ENCODE assay signal across 8 mouse cellular contexts in the genomic region with DNA sequence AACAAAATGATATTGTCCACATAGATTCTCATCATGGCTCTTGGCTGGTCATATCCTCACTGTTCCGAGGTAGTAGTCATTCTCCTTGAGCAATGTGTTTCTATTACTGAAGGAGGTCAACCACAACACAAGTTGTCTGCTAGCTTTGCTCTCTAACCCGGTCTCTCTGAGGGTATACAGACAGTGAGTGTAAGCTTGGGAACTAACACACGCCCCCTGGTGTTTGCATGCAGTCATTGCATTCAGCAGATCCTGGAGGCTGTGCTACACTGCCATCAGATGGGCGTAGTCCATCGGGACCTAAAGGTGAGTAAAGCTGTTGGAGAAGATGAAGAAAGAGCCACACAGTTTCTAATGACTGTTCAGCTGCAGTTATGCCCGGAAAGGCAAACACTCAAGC.
DNase-seq lines count a peak whose midpoint lies in the region; ATAC-seq and TF ChIP-seq lines count a peak whose summit lies in the region.

No protein-coding gene starts in this region.

- DNase-seq in G1E (ENCODE audit: low spot score), result no peak
- peak; percentile 86 to 87 for DNase-seq in cerebellum, adult 18-20 months
- peak; percentile 73 for DNase-seq in forebrain, postnatal 0 days
- peak; percentile 52 to 69 for DNase-seq in layer of hippocampus, adult 8-10 months (ENCODE audit: low spot score in 2 of 2)
- DNase-seq in lung, embryonic 14.5 days, result peak; percentile 89
- DNase-seq in ovary, postnatal 10 days (ENCODE audit: low spot score), result peak; percentile 27
- DNase-seq in thymus, postnatal 0 days (ENCODE audit: low spot score), result peak; percentile 87

- H3K4me2 ChIP-seq in forebrain, postnatal 0 days (ENCODE audit: low read depth), result no peak overlapping the region
- no peak overlapping the region for H3K4me2 ChIP-seq in lung, embryonic 14.5 days

- TF ChIP-seq CTCF in G1E (IDR thresholded peaks at IDR 0.05; ENCODE audit: low read depth, low read length), result peak; percentile 54
- TF ChIP-seq CTCF in forebrain, postnatal 0 days (IDR thresholded peaks at IDR 0.05; ENCODE audit: low read depth), result peak; percentile 86
- peak; percentile 96 for TF ChIP-seq CTCF in lung, embryonic 14.5 days (IDR thresholded peaks at IDR 0.05; ENCODE audit: low read depth)

- 0 out of 2 replicates have a peak, but pooled peaks cover 2% of the 10 kb centered on the region for H3K9me3 ChIP-seq in G1E (replicated peaks)
- no peaks in the 10 kb centered on the region for H3K9me3 ChIP-seq in forebrain, postnatal 0 days (ENCODE audit: low read length)
- no peaks in the 10 kb centered on the region for H3K9me3 ChIP-seq in lung, embryonic 14.5 days (ENCODE audit: low read depth, low read length)

- no peak overlapping the region for H3K4me3 ChIP-seq in G1E (ENCODE audit: low read depth, low read length)
- no peak overlapping the region for H3K4me3 ChIP-seq in forebrain, postnatal 0 days (ENCODE audit: low read depth, low read length)
- H3K4me3 ChIP-seq in lung, embryonic 14.5 days (ENCODE audit: low read depth, low read length), result no peak overlapping the region

- H3K27me3 ChIP-seq in G1E (ENCODE audit: insufficient read depth, low read length), result no peaks in the 10 kb centered on the region
- no peaks in the 10 kb centered on the region for H3K27me3 ChIP-seq in forebrain, postnatal 0 days (ENCODE audit: insufficient read depth, low read length)
- H3K27me3 ChIP-seq in lung, embryonic 14.5 days (ENCODE audit: insufficient read depth, low read length), result no peaks in the 10 kb centered on the region

- H3K27ac ChIP-seq in forebrain, postnatal 0 days (ENCODE audit: low read depth, low read length), result no peak overlapping the region
- no peak overlapping the region for H3K27ac ChIP-seq in lung, embryonic 14.5 days (ENCODE audit: low read depth)

- H3K9ac ChIP-seq in forebrain, postnatal 0 days, result no peak overlapping the region
- H3K9ac ChIP-seq in lung, embryonic 14.5 days, result no peak overlapping the region

- no peaks in the 10 kb centered on the region for H3K4me1 ChIP-seq in G1E (ENCODE audit: insufficient read depth, low read depth, low read length)
- no peaks in the 10 kb centered on the region for H3K4me1 ChIP-seq in forebrain, postnatal 0 days (ENCODE audit: insufficient read depth)
- no peaks in the 10 kb centered on the region for H3K4me1 ChIP-seq in lung, embryonic 14.5 days (ENCODE audit: insufficient read depth)

- 25% methylated on average over 6 of the region's 6 CpGs for WGBS in forebrain, postnatal 0 days
- 21% methylated on average over 6 of the region's 6 CpGs for WGBS in lung, embryonic 14.5 days

- ATAC-seq in G1E (ENCODE audit: extremely low read depth, insufficient number of reproducible peaks, low FRiP score, poor library complexity, severe bottlenecking), result no peak
- peak; percentile 86 for ATAC-seq in forebrain, postnatal 0 days
- peak; percentile 93 to 95 for ATAC-seq in hematopoietic stem cell, adult 5-6 weeks (replicated peaks in 1 of 2; ENCODE audit: insufficient read depth in 1 of 2, low FRiP score in 2 of 2, low TSS enrichment in 1 of 2, low read depth in 1 of 2, poor library complexity in 2 of 2, severe bottlenecking in 2 of 2)
- ATAC-seq in lung, embryonic 14.5 days (ENCODE audit: insufficient read depth), result peak; percentile 97

- H3K36me3 ChIP-seq in G1E (replicated peaks), result no peaks in the 10 kb centered on the region
- H3K36me3 ChIP-seq in forebrain, postnatal 0 days (ENCODE audit: insufficient read depth), result no peaks in the 10 kb centered on the region
- no peaks in the 10 kb centered on the region for H3K36me3 ChIP-seq in lung, embryonic 14.5 days (ENCODE audit: insufficient read depth)
